Mouse (Mus musculus) neural tube, embryonic 11.5 days (tissue): Measurements from ENCODE around the gene Plekha1. TPM values are rescaled to one million over a fixed set of nuclear protein-coding genes. Genes with fewer than 3 reads are reported as not detected.

ENCODE experiments used
- ATAC-seq: fragments of 200-750 bp; cut with Nextera tagmentation; 2 replicates; pipeline ENCODE4 v1.8.0; 2017; ENCODE audit warnings: moderate number of reproducible peaks, mild to moderate bottlenecking, moderate TSS enrichment, moderate library complexity; ENCODE audit not compliant: insufficient read depth, low FRiP score, low TSS enrichment
- DNase-seq: peaks from one replicate; pipeline ENCODE4 v3.0.0-alpha.2; 2015; ENCODE audit warnings: low spot score
- H3K27ac ChIP-seq: fragments of 300-500 bp; sonication (generic); 2 replicates; pipeline ENCODE4 v1.5.1; 2014; ENCODE audit warnings: low read depth, mild to moderate bottlenecking, low read length
- H3K27me3 ChIP-seq: fragments of 300-500 bp; sonication (generic); 2 replicates; pipeline ENCODE4 v1.6.1; 2014; ENCODE audit warnings: mild to moderate bottlenecking, low read length, mixed read lengths; ENCODE audit not compliant: control insufficient read depth, insufficient read depth
- H3K36me3 ChIP-seq: fragments of 300-500 bp; sonication (generic); 2 replicates; pipeline ENCODE4 v1.6.1; 2014; ENCODE audit warnings: mild to moderate bottlenecking, low read length, moderate library complexity, mixed read lengths; ENCODE audit not compliant: control insufficient read depth, insufficient read depth
- H3K4me1 ChIP-seq: fragments of 300-500 bp; sonication (generic); 2 replicates; pipeline ENCODE4 v1.6.1; 2014; ENCODE audit warnings: low read length, mixed read lengths; ENCODE audit not compliant: control insufficient read depth, insufficient read depth
- H3K4me2 ChIP-seq: fragments of 300-500 bp; sonication (generic); 2 replicates; pipeline ENCODE4 v1.6.1; 2014; ENCODE audit warnings: low read depth, mild to moderate bottlenecking, moderate library complexity
- H3K4me3 ChIP-seq: fragments of 300-500 bp; sonication (generic); 2 replicates; pipeline ENCODE4 v1.5.1; 2014; ENCODE audit warnings: low read depth, low read length
- H3K9ac ChIP-seq: fragments of 300-500 bp; sonication (generic); 2 replicates; pipeline ENCODE4 v1.6.1; 2014; ENCODE audit warnings: mild to moderate bottlenecking, low read length
- H3K9me3 ChIP-seq: fragments of 300-500 bp; sonication (generic); 2 replicates; pipeline ENCODE4 v1.6.1; 2016; ENCODE audit warnings: low read length; ENCODE audit not compliant: control insufficient read depth
- WGBS: fragments of 180-500 bp; shearing (Covaris S2); extraction: QIAGEN DNeasy Blood & Tissue Kit; methylation state at CpG from one replicate; pipeline ENCODE4 v1.1.7; 2014; 5-methylcytosine and 5-hydroxymethylcytosine counted together
- polyA plus RNA-seq: library from polyadenylated mRNA; unstranded; fragments of >200 nt; fragmentation: Nextera tagmentation; extraction: Ambion mirVana; gene quantifications from 2 replicates; pipeline ENCODE4 v1.2.1, GENCODE M21; 2014

The Plekha1 gene
- polyA plus RNA-seq, 1 experiment from 2014 or later: 44.2 TPM

- Histone ChIP-seq H3K9ac (no peak overlapping the region), H3K27me3 (no peaks in the 10 kb centered on the region), H3K4me3 (no peak overlapping the region), H3K4me2 (no peak overlapping the region), H3K27ac (no peak overlapping the region), H3K36me3 (no peaks in the 10 kb centered on the region), H3K9me3 (no peaks in the 10 kb centered on the region), H3K4me1 (no peaks in the 10 kb centered on the region)
- WGBS: 83% methylated on average over 4 of the region's 4 CpGs
- DNase-seq (no peak), ATAC-seq (no peak)
Observed at GRCm38 (mm10) chr7:130854684-130855292, 10.8 kb upstream of the Plekha1 start.

- no peaks in the 10 kb centered on the region for H3K36me3 ChIP-seq
- 27% methylated on average over 3 of the region's 3 CpGs for WGBS
- peaks cover 3% of the 10 kb centered on the region for H3K4me1 ChIP-seq
- DNase-seq (no peak), ATAC-seq (no peak)
- no peak overlapping the region for H3K27ac ChIP-seq
- H3K4me2 ChIP-seq: no peak overlapping the region
- no peaks in the 10 kb centered on the region for H3K27me3 ChIP-seq
- H3K9ac ChIP-seq: no peak overlapping the region
- H3K4me3 ChIP-seq: no peak overlapping the region
- H3K9me3 ChIP-seq: no peaks in the 10 kb centered on the region
Observed at GRCm38 (mm10) chr7:130855681-130856080, 9.9 kb upstream of the Plekha1 start.

DNA sequence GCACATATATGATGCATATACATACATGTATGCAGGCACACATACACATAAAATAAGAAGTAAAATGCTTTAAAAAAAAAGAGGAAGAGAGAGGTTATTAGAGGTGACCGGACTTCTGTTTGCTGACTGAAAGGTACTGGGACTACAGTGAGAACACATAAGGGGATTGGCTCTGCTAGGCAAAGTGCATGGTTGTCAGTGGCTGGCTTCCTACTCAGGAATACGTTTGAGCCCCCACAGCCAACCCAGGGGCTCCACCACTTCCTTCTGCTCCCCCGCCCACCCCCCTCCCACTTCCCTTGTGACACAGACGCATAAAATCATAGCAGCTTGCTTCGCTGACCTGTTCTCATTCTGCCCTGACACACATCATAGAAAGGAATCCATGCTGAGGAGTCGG is 7.6 kb upstream of the Plekha1 start:
- DNase-seq (no peak), ATAC-seq (no peak)
- H3K36me3 ChIP-seq: no peaks in the 10 kb centered on the region
- no peak overlapping the region for H3K9ac ChIP-seq
- H3K9me3 ChIP-seq: no peaks in the 10 kb centered on the region
- H3K27ac ChIP-seq: no peak overlapping the region
- H3K4me2 ChIP-seq: no peak overlapping the region
- no peaks in the 10 kb centered on the region for H3K27me3 ChIP-seq
- H3K4me3 ChIP-seq: no peak overlapping the region
- 78% methylated on average over 6 of the region's 6 CpGs for WGBS
- H3K4me1 ChIP-seq: peaks cover 7% of the 10 kb centered on the region

DNA sequence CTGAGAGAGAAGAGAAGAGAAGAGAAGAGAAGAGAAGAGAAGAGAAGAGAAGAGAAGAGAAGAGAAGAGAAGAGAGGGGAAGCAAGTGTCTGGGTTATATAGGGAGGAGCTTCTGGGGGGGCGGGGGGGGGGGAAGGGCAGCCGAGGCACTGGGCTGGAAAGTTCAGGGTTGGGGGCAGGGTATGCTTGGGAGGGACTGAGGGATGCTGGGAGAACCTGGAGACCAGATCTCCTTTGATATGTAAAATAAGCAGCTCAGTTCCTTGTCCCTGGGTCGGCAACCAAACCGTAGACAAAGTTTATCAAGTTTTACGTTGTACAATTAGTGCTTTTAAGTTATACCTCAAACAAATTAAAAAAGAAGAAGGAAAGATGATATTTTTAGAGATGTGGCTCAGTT is 5.6 kb upstream of the Plekha1 start:
- WGBS: 19% methylated on average over 5 of the region's 5 CpGs

GRCm38 (mm10) chr7:130860721-130861142 is 4.8 kb upstream of the Plekha1 start:
- no peak overlapping the region for H3K4me2 ChIP-seq
- peaks cover 7% of the 10 kb centered on the region for H3K4me1 ChIP-seq
- no peaks in the 10 kb centered on the region for H3K9me3 ChIP-seq
- DNase-seq: peak; percentile 33
- WGBS: 33% methylated on average over 11 of the region's 11 CpGs
- no peaks in the 10 kb centered on the region for H3K36me3 ChIP-seq
- ATAC-seq: no peak
- H3K9ac ChIP-seq: peak overlapping the region; percentile 26; the same call in 1 of the 2 replicates
- H3K27me3 ChIP-seq: no peaks in the 10 kb centered on the region
- H3K4me3 ChIP-seq: no peak overlapping the region
- peak overlapping the region; percentile 44; the same call in 1 of the 2 replicates for H3K27ac ChIP-seq

More for the DNA sequence above, 5.6 kb upstream of the Plekha1 start:
- H3K4me3 ChIP-seq: no peak overlapping the region
- H3K9ac ChIP-seq: no peak overlapping the region
- ATAC-seq: no peak
- DNase-seq: no peak
- no peak overlapping the region for H3K4me2 ChIP-seq
- no peaks in the 10 kb centered on the region for H3K9me3 ChIP-seq
- no peaks in the 10 kb centered on the region for H3K36me3 ChIP-seq
- H3K4me1 ChIP-seq: peaks cover 7% of the 10 kb centered on the region
- no peaks in the 10 kb centered on the region for H3K27me3 ChIP-seq
- no peak overlapping the region for H3K27ac ChIP-seq

DNA sequence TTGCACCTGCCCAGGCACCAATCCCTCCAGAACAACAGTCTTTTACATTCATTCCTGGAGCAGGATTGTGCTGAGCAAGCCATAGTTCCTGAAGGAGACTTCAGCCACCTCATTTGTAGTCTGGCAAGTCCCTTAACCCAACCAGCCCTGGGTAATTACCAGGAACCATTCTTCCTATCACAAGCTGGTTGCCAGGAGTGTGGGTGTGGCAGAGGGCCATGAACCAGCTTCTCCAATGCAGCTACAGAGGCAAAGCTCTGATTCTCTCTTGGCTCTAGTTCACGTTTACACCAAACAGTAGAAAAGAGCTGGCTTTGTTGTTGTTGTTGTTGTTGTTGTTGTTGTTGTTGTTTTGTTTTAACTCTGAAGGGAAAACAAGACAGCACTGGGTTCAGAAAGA is 3.1 kb upstream of the Plekha1 start:
- Histone ChIP-seq H3K4me1 (peaks cover 7% of the 10 kb centered on the region), H3K9me3 (no peaks in the 10 kb centered on the region), H3K27me3 (no peaks in the 10 kb centered on the region), H3K4me2 (no peak overlapping the region), H3K36me3 (no peaks in the 10 kb centered on the region), H3K9ac (no peak overlapping the region), H3K4me3 (no peak overlapping the region), H3K27ac (no peak overlapping the region)
- ATAC-seq (no peak), DNase-seq (no peak)
- 62% methylated on average over 1 of the region's 1 CpGs for WGBS

GRCm38 (mm10) chr7:130864711-130865110 is 845 bp upstream of the Plekha1 start:
- Histone ChIP-seq H3K4me2 (no peak overlapping the region), H3K27ac (no peak overlapping the region), H3K9ac (no peak overlapping the region), H3K36me3 (no peaks in the 10 kb centered on the region), H3K4me1 (peaks cover 7% of the 10 kb centered on the region), H3K9me3 (no peaks in the 10 kb centered on the region), H3K4me3 (no peak overlapping the region), H3K27me3 (no peaks in the 10 kb centered on the region)
- WGBS: 80% methylated on average over 7 of the region's 7 CpGs
- DNase-seq (no peak), ATAC-seq (no peak)

DNA sequence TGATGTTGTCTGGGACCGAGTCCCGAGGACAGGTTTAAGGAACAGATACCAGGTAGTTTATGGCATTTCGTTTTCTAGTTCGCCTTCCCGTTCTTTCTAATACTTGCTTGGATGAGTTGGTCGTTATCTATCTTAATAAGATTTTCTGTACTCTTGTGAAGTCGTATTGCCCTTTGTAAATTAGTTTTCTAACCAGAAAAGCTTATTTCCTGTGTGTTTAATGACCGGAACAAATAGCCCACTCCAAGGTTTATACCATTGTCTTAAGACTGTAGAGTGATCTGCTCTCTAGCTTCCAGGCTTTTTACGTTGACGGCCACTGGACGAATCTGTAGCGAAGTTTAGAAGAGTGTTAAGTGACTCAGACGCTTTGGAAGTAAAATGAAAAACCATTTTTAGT is 1.1 kb downstream of the Plekha1 start:
- no peaks in the 10 kb centered on the region for H3K27me3 ChIP-seq
- DNase-seq (no peak), ATAC-seq (no peak)
- no peaks in the 10 kb centered on the region for H3K36me3 ChIP-seq
- H3K4me1 ChIP-seq: no peaks in the 10 kb centered on the region
- H3K4me3 ChIP-seq: peak overlapping the region; percentile 90
- WGBS: 2% methylated on average over 13 of the region's 13 CpGs
- H3K4me2 ChIP-seq: peak overlapping the region; percentile 74
- H3K9ac ChIP-seq: peak overlapping the region; percentile 86
- H3K9me3 ChIP-seq: no peaks in the 10 kb centered on the region
- no peak overlapping the region for H3K27ac ChIP-seq

- H3K4me2 ChIP-seq: peak overlapping the region; percentile 13; the same call in 1 of the 2 replicates
- no peak for DNase-seq
- no peak overlapping the region for H3K4me3 ChIP-seq
- H3K27ac ChIP-seq: no peak overlapping the region
- no peaks in the 10 kb centered on the region for H3K36me3 ChIP-seq
- H3K9me3 ChIP-seq: no peaks in the 10 kb centered on the region
- WGBS: 62% methylated on average over 3 of the region's 3 CpGs
- no peaks in the 10 kb centered on the region for H3K27me3 ChIP-seq
- H3K9ac ChIP-seq: no peak overlapping the region
- ATAC-seq: no peak
- no peaks in the 10 kb centered on the region for H3K4me1 ChIP-seq
Observed at GRCm38 (mm10) chr7:130867256-130867655, 1.7 kb downstream of the Plekha1 start.
